Mouse (Mus musculus): ENCODE measurements around the gene Chrm5. TPM values are rescaled to one million over a fixed set of nuclear protein-coding genes. Genes with fewer than 3 reads are reported as not detected.

The Chrm5 gene
- polyA plus RNA-seq, 1 experiment from 2014 or later: not detected

Other genes with a start within 250 kb of the Chrm5 start
- gene Lpcat4, start 241.3 kb downstream of the Chrm5 start, polyA plus RNA-seq (2015; fragmentation: Nextera tagmentation; extraction: Ambion mirVana): 1.5 and 2.2 TPM in 2 replicates
- not detected in 2 replicates for gene Nutm1, start 221.5 kb downstream of the Chrm5 start, polyA plus RNA-seq (2015; fragmentation: Nextera tagmentation; extraction: Ambion mirVana)
- gene Nop10, start 218.8 kb downstream of the Chrm5 start, polyA plus RNA-seq (2015; fragmentation: Nextera tagmentation; extraction: Ambion mirVana): 102 and 116 TPM in 2 replicates
- gene Slc12a6, start 214.9 kb downstream of the Chrm5 start, polyA plus RNA-seq (2015; fragmentation: Nextera tagmentation; extraction: Ambion mirVana): 4.4 and 5.3 TPM in 2 replicates
- gene Gm21985, start 214.5 kb downstream of the Chrm5 start, polyA plus RNA-seq (2015; fragmentation: Nextera tagmentation; extraction: Ambion mirVana): not detected in 2 replicates
- 40.0 and 40.7 TPM in 2 replicates for gene Emc4, start 112.7 kb downstream of the Chrm5 start, polyA plus RNA-seq (2015; fragmentation: Nextera tagmentation; extraction: Ambion mirVana)
- 14.4 and 17.1 TPM in 2 replicates for gene Katnbl1, start 101.6 kb downstream of the Chrm5 start, polyA plus RNA-seq (2015; fragmentation: Nextera tagmentation; extraction: Ambion mirVana)
- gene Emc7, start 25.8 kb downstream of the Chrm5 start, polyA plus RNA-seq (2015; fragmentation: Nextera tagmentation; extraction: Ambion mirVana): 12.9 and 13.2 TPM in 2 replicates
- gene Aven, start 12.2 kb upstream of the Chrm5 start, polyA plus RNA-seq (2015; fragmentation: Nextera tagmentation; extraction: Ambion mirVana): 3.4 and 3.7 TPM in 2 replicates

Measured in liver, embryonic 16.5 days (tissue).